Mouse (Mus musculus): ENCODE measurements around the gene Samd10. TPM values are rescaled to one million over a fixed set of nuclear protein-coding genes. Genes with fewer than 3 reads are reported as not detected.

Gene Samd10
- polyA plus RNA-seq, 1 experiment from 2014 or later = 30.1 TPM

DNA sequence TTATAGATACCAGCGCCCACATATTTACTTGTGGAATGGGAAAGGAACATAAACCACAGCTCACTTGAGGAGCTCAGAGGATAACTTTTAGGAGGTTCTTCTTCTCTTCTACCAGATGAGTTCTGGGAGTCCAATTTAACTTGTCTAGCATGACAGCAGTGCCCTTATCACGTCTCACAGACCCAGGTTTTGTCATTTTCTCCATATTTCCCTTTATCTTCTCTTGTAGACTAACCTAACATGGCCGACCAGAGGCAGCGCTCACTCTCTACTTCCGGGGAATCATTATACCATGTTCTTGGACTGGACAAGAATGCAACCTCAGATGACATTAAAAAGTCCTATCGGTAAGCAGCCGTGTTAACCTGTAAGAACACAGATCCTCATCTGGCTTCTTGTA, 52.9 kb downstream of the Samd10 start:
- H3K27ac ChIP-seq = no peak overlapping the region
- H3K4me2 ChIP-seq = no peak overlapping the region
- ATAC-seq (ENCODE audit: borderline replicate concordance, extremely low read depth, low FRiP score, low TSS enrichment) = no peak
- H3K4me1 ChIP-seq = no peaks in the 10 kb centered on the region
- H3K36me3 ChIP-seq = peaks cover 48% of the 10 kb centered on the region
- H3K4me3 ChIP-seq = no peak overlapping the region
- no peaks in the 10 kb centered on the region for H3K27me3 ChIP-seq
- 93% methylated on average over 7 of the region's 7 CpGs for WGBS
- no peaks in the 10 kb centered on the region for H3K9me3 ChIP-seq
- no peak overlapping the region for H3K9ac ChIP-seq

Small RNA genes within 50 kb of the gene (microRNA-seq; reads per million reads assigned to microRNA genes)
- not detected for gene Mir7006

Other genes with a start within 250 kb of the Samd10 start
- 39.0 and 40.7 TPM in 2 replicates for gene Zgpat, start 234.3 kb downstream of the Samd10 start, polyA plus RNA-seq (2015; fragmentation: Nextera tagmentation; extraction: Ambion mirVana)
- 61.8 and 66.7 TPM in 2 replicates for gene Arfrp1, start 233.8 kb downstream of the Samd10 start, polyA plus RNA-seq (2015; fragmentation: Nextera tagmentation; extraction: Ambion mirVana)
- 20.8 and 21.9 TPM in 2 replicates for gene Lime1, start 219.1 kb downstream of the Samd10 start, polyA plus RNA-seq (2015; fragmentation: Nextera tagmentation; extraction: Ambion mirVana)
- gene Zbtb46, start 139.8 kb downstream of the Samd10 start, polyA plus RNA-seq (2015; fragmentation: Nextera tagmentation; extraction: Ambion mirVana) = 12.5 and 14.6 TPM in 2 replicates
- 0.24 and 0.26 TPM in 2 replicates for gene Abhd16b, start 106.0 kb downstream of the Samd10 start, polyA plus RNA-seq (2015; fragmentation: Nextera tagmentation; extraction: Ambion mirVana)
- gene Tpd52l2, start 102.1 kb downstream of the Samd10 start, polyA plus RNA-seq (2015; fragmentation: Nextera tagmentation; extraction: Ambion mirVana) = 155 and 160 TPM in 2 replicates
- gene Dnajc5, start 78.7 kb downstream of the Samd10 start, polyA plus RNA-seq (2015; fragmentation: Nextera tagmentation; extraction: Ambion mirVana) = 84.8 and 87.4 TPM in 2 replicates
- gene Uckl1, start 14.3 kb downstream of the Samd10 start, polyA plus RNA-seq (2015; fragmentation: Nextera tagmentation; extraction: Ambion mirVana) = 41.4 and 51.2 TPM in 2 replicates
- 60.8 and 61.9 TPM in 2 replicates for gene Prpf6, start 7.3 kb downstream of the Samd10 start, polyA plus RNA-seq (2015; fragmentation: Nextera tagmentation; extraction: Ambion mirVana)
- 48.2 and 52.3 TPM in 2 replicates for gene Zfp512b, start 6.4 kb downstream of the Samd10 start, polyA plus RNA-seq (2015; fragmentation: Nextera tagmentation; extraction: Ambion mirVana)
- not detected in 2 replicates for gene Gm29797, start 57.8 kb upstream of the Samd10 start, polyA plus RNA-seq (2015; fragmentation: Nextera tagmentation; extraction: Ambion mirVana)
- 65.3 and 70.3 TPM in 2 replicates for gene Sox18, start 72.4 kb upstream of the Samd10 start, polyA plus RNA-seq (2015; fragmentation: Nextera tagmentation; extraction: Ambion mirVana)
- 23.2 and 23.7 TPM in 2 replicates for gene Tcea2, start 81.1 kb upstream of the Samd10 start, polyA plus RNA-seq (2015; fragmentation: Nextera tagmentation; extraction: Ambion mirVana)
- 72.3 and 72.5 TPM in 2 replicates for gene Rgs19, start 94.8 kb upstream of the Samd10 start, polyA plus RNA-seq (2015; fragmentation: Nextera tagmentation; extraction: Ambion mirVana)
- gene Lkaaear1, start 99.2 kb upstream of the Samd10 start, polyA plus RNA-seq (2015; fragmentation: Nextera tagmentation; extraction: Ambion mirVana) = not detected in 2 replicates
- 0.92 and 0.93 TPM in 2 replicates for gene Oprl1, start 115.8 kb upstream of the Samd10 start, polyA plus RNA-seq (2015; fragmentation: Nextera tagmentation; extraction: Ambion mirVana)
- 0.06 and 0.19 TPM in 2 replicates for gene Myt1, start 164.1 kb upstream of the Samd10 start, polyA plus RNA-seq (2015; fragmentation: Nextera tagmentation; extraction: Ambion mirVana)
- gene Pcmtd2, start 238.6 kb upstream of the Samd10 start, polyA plus RNA-seq (2015; fragmentation: Nextera tagmentation; extraction: Ambion mirVana) = 30.2 and 32.4 TPM in 2 replicates

Data from lung, embryonic 15.5 days (tissue).